Mouse (Mus musculus) ES-E14 (cell line): Measurements from ENCODE around the gene Lpp. TPM values are rescaled to one million over a fixed set of nuclear protein-coding genes. Genes with fewer than 3 reads are reported as not detected.

Source experiments
- DNase-seq: peaks from one replicate; pipeline ENCODE4 v3.0.0-alpha.2; 2013; ENCODE audit warnings: low read depth, low spot score
- H3K27ac ChIP-seq: 2 replicates; pipeline ENCODE4 v1.5.1; 2012; ENCODE audit warnings: low read depth, mild to moderate bottlenecking, low read length, moderate library complexity, mixed read lengths; ENCODE audit not compliant: poor library complexity, insufficient read depth, severe bottlenecking
- H3K36me3 ChIP-seq: 2 replicates; pipeline ENCODE4 v1.6.1; 2012; ENCODE audit warnings: mild to moderate bottlenecking, low read length, moderate library complexity, mixed read lengths; ENCODE audit not compliant: control insufficient read depth, poor library complexity, insufficient read depth, severe bottlenecking
- H3K4me1 ChIP-seq, 2 experiments: fragments of 150-350 bp in 1 of 2; sonication (generic) in 1 of 2; 2 replicates each; pipeline ENCODE4 v1.6.1; 2012; ENCODE audit warnings: low read length in 2 of 2, mild to moderate bottlenecking in 1 of 2, mixed read lengths in 1 of 2; ENCODE audit not compliant: control insufficient read depth in 2 of 2, insufficient read depth in 2 of 2, poor library complexity in 1 of 2
- H3K4me3 ChIP-seq, 2 experiments: fragments of 150-350 bp in 1 of 2; sonication (generic) in 1 of 2; 2 replicates each; pipeline ENCODE4 v1.5.1; 2012; ENCODE audit warnings: low read length in 2 of 2, low read depth in 1 of 2, mild to moderate bottlenecking in 1 of 2, mixed read lengths in 1 of 2; ENCODE audit not compliant: insufficient read depth in 1 of 2, poor library complexity in 1 of 2, severe bottlenecking in 1 of 2
- H3K9ac ChIP-seq: 2 replicates; pipeline ENCODE4 v1.6.1; 2012; ENCODE audit warnings: low read depth, mild to moderate bottlenecking, low read length, mixed read lengths; ENCODE audit not compliant: poor library complexity, insufficient read depth, severe bottlenecking
- H3K9me3 ChIP-seq: fragments of 150-350 bp; sonication (generic); 2 replicates; pipeline ENCODE4 v1.6.1; 2012; ENCODE audit warnings: low read depth, mild to moderate bottlenecking, low read length; ENCODE audit not compliant: control insufficient read depth, insufficient read depth
- CHD2 ChIP-seq: IDR thresholded peaks from 2 replicates; pipeline ENCODE4 v1.6.1; 2014; ENCODE audit warnings: mild to moderate bottlenecking, low read depth, low read length, inconsistent platforms
- HCFC1 ChIP-seq: IDR thresholded peaks from 2 replicates; pipeline ENCODE4 v1.6.1; 2012; ENCODE audit warnings: low read length, inconsistent platforms, borderline replicate concordance; ENCODE audit not compliant: insufficient read depth
- MAFK ChIP-seq: IDR thresholded peaks from 2 replicates; pipeline ENCODE4 v1.6.1; 2014; ENCODE audit warnings: mild to moderate bottlenecking, low read depth, low read length, inconsistent platforms; ENCODE audit not compliant: insufficient read depth
- ZC3H11A ChIP-seq: IDR thresholded peaks from 2 replicates; pipeline ENCODE4 v1.6.1; 2012; ENCODE audit warnings: low read depth, mild to moderate bottlenecking, inconsistent platforms, low read length, borderline replicate concordance
- ZNF384 ChIP-seq: IDR thresholded peaks from 2 replicates; pipeline ENCODE4 v1.6.1; 2012; ENCODE audit warnings: low read depth, low read length, inconsistent platforms
- in situ Hi-C, 2 experiments: fragments of 600-800 bp; cut with MboI; formaldehyde crosslinking; loops; one replicate each; pipeline ENCODE4 v1.15.1; 2025; ENCODE audit warnings: low sequenced_read_pairs in 2 of 2, inconsistent platforms in 1 of 2; ENCODE audit not compliant: unreplicated experiment in 2 of 2
- total RNA-seq: library from RNA; depleted of rRNA; stranded (reverse); fragments of 300-350 nt; gene quantifications from 2 replicates; pipeline ENCODE4 v1.2.3, GENCODE M21; 2012

Lpp gene
- total RNA-seq, 1 experiment: 31.4 TPM

DNA sequence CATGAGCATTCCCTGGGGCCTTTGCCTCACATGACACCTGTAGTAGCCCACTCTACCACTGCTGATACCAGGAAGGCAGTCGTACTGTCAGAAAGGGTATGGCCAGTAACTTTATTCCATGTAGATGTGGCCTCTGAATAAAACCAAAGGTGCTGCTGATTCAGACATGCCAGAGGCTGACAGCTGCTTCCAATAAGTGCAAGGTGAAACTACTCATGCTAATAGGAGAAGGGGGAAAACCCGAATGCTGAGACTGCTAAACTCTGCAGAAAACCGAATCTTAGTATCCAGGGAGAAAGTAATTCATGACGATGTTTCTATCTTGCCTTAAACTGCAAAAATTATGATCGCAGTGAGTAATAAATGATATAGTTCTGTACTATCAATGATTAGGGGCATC, 468.1 kb downstream of the Lpp start:
- Histone ChIP-seq H3K9me3 (no peaks in the 10 kb centered on the region), H3K36me3 (no peaks in the 10 kb centered on the region), H3K4me3 (no peak overlapping the region), H3K27ac (no peak overlapping the region), H3K4me1 (no peaks in the 10 kb centered on the region), H3K9ac (no peak overlapping the region)
- in situ Hi-C loops: no loop called here
- TF ChIP-seq ZC3H11A (no peak), ZNF384 (no peak), HCFC1 (no peak), CHD2 (no peak), MAFK (no peak)
- DNase-seq: no peak

- no peaks in the 10 kb centered on the region for H3K36me3 ChIP-seq
- no peak for DNase-seq
- no peaks in the 10 kb centered on the region for H3K9me3 ChIP-seq
- TF ChIP-seq ZC3H11A (no peak), CHD2 (no peak), HCFC1 (no peak), ZNF384 (no peak), MAFK (no peak)
- no peak overlapping the region for H3K9ac ChIP-seq
- no peak overlapping the region for H3K27ac ChIP-seq
- H3K4me1 ChIP-seq: peaks cover 2 to 3% of the 10 kb centered on the region in 2 experiments; a peak in 2 of 4 replicates
- H3K4me3 ChIP-seq: no peak overlapping the region
- in situ Hi-C loops: no loop called here
Observed at GRCm38 (mm10) chr16:24874235-24874634, 480.9 kb downstream of the Lpp start.

- no peaks in the 10 kb centered on the region for H3K36me3 ChIP-seq
Observed at GRCm38 (mm10) chr16:24875661-24876060, 482.4 kb downstream of the Lpp start.

GRCm38 (mm10) chr16:24878977-24879376, 485.7 kb downstream of the Lpp start:
- Histone ChIP-seq H3K36me3 (no peaks in the 10 kb centered on the region), H3K27ac (no peak overlapping the region), H3K4me3 (no peak overlapping the region), H3K4me1 (peaks cover 2 to 3% of the 10 kb centered on the region in 2 experiments; a peak in 2 of 4 replicates), H3K9me3 (no peaks in the 10 kb centered on the region), H3K9ac (no peak overlapping the region)
- no peak for DNase-seq
- no peak for TF ChIP-seq CHD2
- TF ChIP-seq ZNF384: no peak
- TF ChIP-seq HCFC1: no peak
- TF ChIP-seq MAFK: no peak
- TF ChIP-seq ZC3H11A: no peak
- in situ Hi-C loops: no loop called here

More at GRCm38 (mm10) chr16:24875661-24876060, 482.4 kb downstream of the Lpp start:
- Histone ChIP-seq H3K9me3 (no peaks in the 10 kb centered on the region), H3K4me1 (peaks cover 2 to 3% of the 10 kb centered on the region in 2 experiments; a peak in 2 of 4 replicates), H3K9ac (no peak overlapping the region), H3K4me3 (no peak overlapping the region), H3K27ac (no peak overlapping the region)
- peak; percentile 95 for DNase-seq
- in situ Hi-C loops: no loop called here
- TF ChIP-seq HCFC1: no peak
- TF ChIP-seq ZNF384: no peak
- no peak for TF ChIP-seq MAFK
- no peak for TF ChIP-seq CHD2
- TF ChIP-seq ZC3H11A: no peak

GRCm38 (mm10) chr16:24880698-24881097, 487.4 kb downstream of the Lpp start:
- in situ Hi-C loops: no loop called here
- no peak for DNase-seq
- no peaks in the 10 kb centered on the region for H3K9me3 ChIP-seq

More at GRCm38 (mm10) chr16:24880698-24881097, 487.4 kb downstream of the Lpp start:
- Histone ChIP-seq H3K36me3 (no peaks in the 10 kb centered on the region), H3K4me3 (no peak overlapping the region), H3K27ac (no peak overlapping the region), H3K9ac (no peak overlapping the region), H3K4me1 (peaks cover 2 to 3% of the 10 kb centered on the region in 2 experiments; a peak in 1 of 4 replicates)
- TF ChIP-seq CHD2 (no peak), MAFK (no peak), ZNF384 (no peak)
